Mouse (Mus musculus) ES-E14 (cell line): ENCODE measurements around the gene Arhgap1.

Experiments
- CHD2 ChIP-seq: IDR thresholded peaks from 2 replicates; pipeline ENCODE4 v1.6.1; 2014; ENCODE audit warnings: mild to moderate bottlenecking, low read depth, low read length, inconsistent platforms
- MAFK ChIP-seq: IDR thresholded peaks from 2 replicates; pipeline ENCODE4 v1.6.1; 2014; ENCODE audit warnings: mild to moderate bottlenecking, low read depth, low read length, inconsistent platforms; ENCODE audit not compliant: insufficient read depth
- ZC3H11A ChIP-seq: IDR thresholded peaks from 2 replicates; pipeline ENCODE4 v1.6.1; 2012; ENCODE audit warnings: low read depth, mild to moderate bottlenecking, inconsistent platforms, low read length, borderline replicate concordance

DNA sequence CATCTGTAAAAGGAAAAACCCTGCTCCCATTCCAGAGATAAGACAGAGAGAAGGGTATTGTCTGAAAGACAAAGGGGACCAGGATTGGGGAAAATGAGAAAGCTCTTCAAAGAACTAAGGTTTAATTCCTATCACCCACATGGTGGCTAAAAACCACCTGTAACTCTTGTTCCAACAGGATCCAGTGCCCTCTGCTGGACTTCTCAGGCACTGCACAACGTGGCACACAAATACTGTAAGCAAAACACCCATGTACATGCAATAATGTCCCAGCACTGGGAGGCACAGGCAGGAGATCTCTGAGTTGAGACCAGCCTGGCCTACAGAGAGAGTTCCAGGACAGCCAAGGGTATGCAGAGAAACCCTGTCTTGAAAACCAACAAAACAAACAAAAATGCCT is 2.9 kb upstream of the Arhgap1 start:
- peak; percentile 61; the same call in 1 of the 2 replicates for TF ChIP-seq ZC3H11A
- no peak for TF ChIP-seq CHD2
- TF ChIP-seq MAFK: no peak
